Mouse (Mus musculus): ENCODE results near the gene Card9.

The Card9 gene

GRCm38 (mm10) chr2:26304711-26305110 lies 56.0 kb downstream of the Card9 start:
- 88% methylated on average over 1 of the region's 1 CpGs for WGBS

Measured in cerebral cortex, adult 2 months (tissue).